Mouse (Mus musculus): ENCODE measurements at regions not wholly inside any gene's neighbourhood (a gene's known extent, or its start where the extent isn't known, plus 50 kb on each side); places are given as distances from the start of the nearest gene placed in this dataset.
"Not testable (repeated sequence)": the region's sequence is repeated elsewhere in the genome, so short reads cannot be mapped to it uniquely, and the experiment has no call there.

DNA sequence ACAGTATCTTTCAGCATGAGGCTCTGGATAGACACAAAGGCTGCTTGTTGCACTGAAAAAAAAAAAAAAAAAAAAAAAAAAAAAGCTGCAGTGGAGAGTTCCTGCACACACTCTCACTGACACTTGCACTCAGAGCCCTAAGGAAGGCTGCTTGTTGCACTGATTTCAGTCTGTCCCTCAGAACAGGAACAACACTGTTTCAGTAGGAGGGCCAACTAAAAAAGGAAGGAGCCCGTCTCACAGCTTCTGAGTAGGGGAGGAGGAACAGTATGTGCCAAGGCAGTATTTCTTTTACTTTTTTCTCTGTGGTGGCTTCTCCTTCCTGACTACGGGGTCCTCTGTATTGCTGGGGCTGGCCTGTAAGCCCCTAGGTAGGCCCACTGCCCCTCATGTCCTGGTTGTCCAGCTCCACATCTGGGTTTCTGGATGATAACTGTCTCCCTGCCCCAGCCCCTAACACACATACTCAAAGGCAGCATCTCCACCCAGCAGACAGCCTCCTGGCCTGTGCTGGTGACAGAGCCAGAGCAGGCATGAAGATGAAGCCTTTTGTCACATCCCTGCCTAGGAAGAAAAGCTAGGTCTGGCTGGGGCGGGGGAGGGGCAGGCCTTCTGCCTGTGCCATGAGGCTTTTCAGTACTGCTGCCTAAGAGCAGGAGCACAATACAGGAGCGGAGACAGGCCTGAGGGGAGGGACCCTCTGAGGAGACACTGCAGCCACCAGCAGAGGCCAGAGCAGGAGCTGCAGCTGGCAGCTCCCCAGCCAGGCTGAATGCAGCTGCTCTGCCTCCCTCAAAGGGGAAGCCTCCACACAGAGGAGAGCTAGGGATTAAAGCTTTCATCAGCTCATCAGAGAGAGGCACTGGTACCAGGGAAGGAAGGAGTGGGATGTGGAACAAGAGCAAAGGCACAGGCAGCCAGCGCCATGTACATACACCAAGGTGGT is 75.1 kb upstream of the Zcchc13 start:
- dilution Hi-C loops (cut with MboI; ENCODE audit: extremely low pct_ligation_motif_present, extremely low pct_unique_long_range_greater_than_20kb, low sequenced_read_pairs); H3K9ac ChIP-seq (ENCODE audit: insufficient read depth, low read depth); H3K36me3 ChIP-seq (replicated peaks in 1 of 2; ENCODE audit: control insufficient read depth in 1 of 2, insufficient read depth in 1 of 2, low read length in 1 of 2); H3K27ac ChIP-seq (ENCODE audit: insufficient read depth, low read depth); H3K27me3 ChIP-seq (replicated peaks); H3K4me2 ChIP-seq (ENCODE audit: insufficient read depth, low read depth, poor library complexity, severe bottlenecking); H3K9me3 ChIP-seq (replicated peaks; ENCODE audit: low read length); H3K79me2 ChIP-seq (replicated peaks; ENCODE audit: control insufficient read depth, extremely low read depth, insufficient read depth, poor library complexity, severe bottlenecking); H3K4me3 ChIP-seq (replicated peaks in 1 of 3; ENCODE audit: low read depth in 2 of 3, low read length in 2 of 3, poor library complexity in 1 of 3); in situ Hi-C loops (cut with MboI; ENCODE audit: low pct_ligation_motif_present, low pct_unique_long_range_greater_than_20kb, low sequenced_read_pairs): not testable (repeated sequence)
- peak; percentile 67 for TF ChIP-seq ZNF384 (IDR thresholded peaks at IDR 0.05; ENCODE audit: low read depth, low read length)
- peaks cover 3 to 13% of the 10 kb centered on the region in 2 experiments; a peak in 3 of 4 replicates for H3K4me1 ChIP-seq (ENCODE audit: control insufficient read depth in 1 of 2, insufficient read depth in 2 of 2)
- DNase-seq (ENCODE audit: extremely low read depth), result peak; percentile 43

DNA sequence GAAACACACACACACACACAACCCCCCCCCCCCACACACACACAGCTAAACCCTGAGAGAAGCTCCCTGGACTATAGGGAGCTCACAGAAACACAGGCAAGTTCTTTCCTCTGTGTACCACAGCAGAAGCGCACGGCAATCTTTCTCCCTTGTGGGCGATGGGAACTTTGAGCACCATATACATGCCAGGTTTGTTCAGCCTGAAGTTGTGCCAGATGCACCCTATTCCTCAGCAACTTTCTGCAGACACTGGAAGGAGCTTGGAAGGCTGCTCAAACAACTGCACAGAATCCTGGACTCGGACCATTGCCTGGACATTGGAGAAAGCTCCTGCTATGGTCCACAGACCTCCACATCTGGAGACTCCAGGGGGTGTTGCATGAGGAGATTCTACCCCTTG is 74.3 kb upstream of the Zcchc13 start:
- Histone ChIP-seq H3K9ac (ENCODE audit: insufficient read depth, low read depth) (no peak overlapping the region), H3K4me2 (ENCODE audit: insufficient read depth, low read depth, poor library complexity, severe bottlenecking) (no peak overlapping the region), H3K27me3 (replicated peaks) (no peaks in the 10 kb centered on the region), H3K4me1 (ENCODE audit: control insufficient read depth in 1 of 2, insufficient read depth in 2 of 2) (peaks cover 3 to 13% of the 10 kb centered on the region in 2 experiments; a peak in 3 of 4 replicates), H3K4me3 (replicated peaks in 1 of 3; ENCODE audit: low read depth in 2 of 3, low read length in 2 of 3, poor library complexity in 1 of 3) (no peak overlapping the region), H3K27ac (ENCODE audit: insufficient read depth, low read depth) (no peak overlapping the region), H3K9me3 (replicated peaks; ENCODE audit: low read length) (no peaks in the 10 kb centered on the region), H3K36me3 (replicated peaks in 1 of 2; ENCODE audit: control insufficient read depth in 1 of 2, insufficient read depth in 1 of 2, low read length in 1 of 2) (no peaks in the 10 kb centered on the region), H3K79me2 (replicated peaks; ENCODE audit: control insufficient read depth, extremely low read depth, insufficient read depth, poor library complexity, severe bottlenecking) (no peaks in the 10 kb centered on the region)
- in situ Hi-C loops (cut with MboI; ENCODE audit: low pct_ligation_motif_present, low pct_unique_long_range_greater_than_20kb, low sequenced_read_pairs), result no loop called here
- no peak for DNase-seq (ENCODE audit: extremely low read depth)
- no peak for TF ChIP-seq GABPA (IDR thresholded peaks at IDR 0.05; ENCODE audit: insufficient replicate concordance, low read depth, low read length)
- TF ChIP-seq NRF1 (IDR thresholded peaks at IDR 0.05; ENCODE audit: low read depth, low read length), result no peak
- TF ChIP-seq HCFC1 (IDR thresholded peaks at IDR 0.05; ENCODE audit: low read depth, low read length), result no peak
- TF ChIP-seq RCOR1 (conservative IDR thresholded peaks at IDR 0.05; ENCODE audit: low read depth, low read length), result no peak
- dilution Hi-C loops (cut with MboI; ENCODE audit: extremely low pct_ligation_motif_present, extremely low pct_unique_long_range_greater_than_20kb, low sequenced_read_pairs), result no loop called here

DNA sequence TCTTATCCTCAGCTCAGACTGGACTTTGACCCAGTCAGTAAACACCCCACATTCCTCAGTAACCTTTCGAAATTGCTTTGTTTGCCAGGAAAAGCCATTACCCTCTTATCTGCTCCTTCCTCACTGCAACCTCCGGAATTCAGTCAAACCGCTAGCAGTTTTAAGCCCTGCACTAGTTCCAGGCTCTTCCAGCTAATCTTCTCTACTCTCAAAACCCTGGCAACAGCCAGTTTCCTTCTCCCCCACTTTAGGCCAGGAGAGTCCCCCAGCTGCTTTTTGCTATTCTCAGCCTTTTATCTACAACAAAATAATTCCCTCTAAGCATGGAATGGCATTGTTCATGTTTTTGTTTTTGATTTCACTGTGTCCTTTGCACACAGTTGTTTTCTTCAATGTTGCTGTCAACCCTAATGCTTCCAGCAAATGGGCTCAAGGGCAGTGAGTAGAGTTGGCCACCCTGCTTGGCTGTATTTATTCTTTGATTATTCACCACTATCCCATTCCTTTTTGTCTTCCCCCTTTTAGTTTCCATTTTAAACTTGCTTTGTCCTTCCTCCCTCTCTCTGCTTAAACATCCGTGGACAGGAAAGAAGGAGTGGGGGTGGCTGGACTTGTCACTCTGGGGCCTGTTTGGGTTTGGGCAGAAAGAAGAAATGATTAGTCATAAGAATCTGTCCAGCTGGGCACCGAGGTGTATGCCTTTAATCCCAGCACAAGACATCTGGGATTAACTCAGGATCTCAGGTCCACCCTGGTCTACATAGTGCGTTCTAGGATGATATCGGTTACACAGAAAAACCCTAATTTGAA is 73.5 kb upstream of the Zcchc13 start:
- no peak for DNase-seq (ENCODE audit: extremely low read depth)
- Histone ChIP-seq H3K79me2 (replicated peaks; ENCODE audit: control insufficient read depth, extremely low read depth, insufficient read depth, poor library complexity, severe bottlenecking) (no peaks in the 10 kb centered on the region), H3K27me3 (replicated peaks) (no peaks in the 10 kb centered on the region), H3K4me2 (ENCODE audit: insufficient read depth, low read depth, poor library complexity, severe bottlenecking) (no peak overlapping the region), H3K27ac (ENCODE audit: insufficient read depth, low read depth) (no peak overlapping the region), H3K4me1 (ENCODE audit: control insufficient read depth in 1 of 2, insufficient read depth in 2 of 2) (peaks cover 3 to 9% of the 10 kb centered on the region in 2 experiments; a peak in 3 of 4 replicates), H3K36me3 (replicated peaks in 1 of 2; ENCODE audit: control insufficient read depth in 1 of 2, insufficient read depth in 1 of 2, low read length in 1 of 2) (no peaks in the 10 kb centered on the region), H3K4me3 (replicated peaks in 1 of 3; ENCODE audit: low read depth in 2 of 3, low read length in 2 of 3, poor library complexity in 1 of 3) (no peak overlapping the region), H3K9me3 (replicated peaks; ENCODE audit: low read length) (no peaks in the 10 kb centered on the region), H3K9ac (ENCODE audit: insufficient read depth, low read depth) (no peak overlapping the region)
- in situ Hi-C loops (cut with MboI; ENCODE audit: low pct_ligation_motif_present, low pct_unique_long_range_greater_than_20kb, low sequenced_read_pairs) (no loop called here), dilution Hi-C loops (cut with MboI; ENCODE audit: extremely low pct_ligation_motif_present, extremely low pct_unique_long_range_greater_than_20kb, low sequenced_read_pairs) (no loop called here)
- TF ChIP-seq USF2 (conservative IDR thresholded peaks at IDR 0.05; ENCODE audit: low read depth, low read length) (no peak), JUN (IDR thresholded peaks at IDR 0.05; ENCODE audit: insufficient read depth, low read depth, low read length) (no peak), POLR2AphosphoS2 (IDR thresholded peaks at IDR 0.05; ENCODE audit: low read depth, low read length) (no peak), IRF4 (IDR thresholded peaks at IDR 0.05; ENCODE audit: low read depth, low read length) (no peak), E2F4 (IDR thresholded peaks at IDR 0.05; ENCODE audit: insufficient replicate concordance, low read depth, low read length) (no peak), CHD1 (IDR thresholded peaks at IDR 0.05; ENCODE audit: low read depth, low read length) (no peak), PAX5 (IDR thresholded peaks at IDR 0.05; ENCODE audit: low read length) (no peak), RCOR1 (conservative IDR thresholded peaks at IDR 0.05; ENCODE audit: low read depth, low read length) (no peak), SMC3 (IDR thresholded peaks at IDR 0.05; ENCODE audit: low read depth, low read length) (no peak), CTCF (conservative IDR thresholded peaks at IDR 0.05 in 1 of 2, IDR thresholded peaks at IDR 0.05 in 1 of 2; ENCODE audit: low read depth in 2 of 2, low read length in 2 of 2) (no peak), CHD2 (IDR thresholded peaks at IDR 0.05; ENCODE audit: low read length) (no peak), SIN3A (IDR thresholded peaks at IDR 0.05; ENCODE audit: low read length) (no peak), NRF1 (IDR thresholded peaks at IDR 0.05; ENCODE audit: low read depth, low read length) (no peak), GABPA (IDR thresholded peaks at IDR 0.05; ENCODE audit: insufficient replicate concordance, low read depth, low read length) (no peak), MAX (IDR thresholded peaks at IDR 0.05; ENCODE audit: low read length) (no peak), JUND (conservative IDR thresholded peaks at IDR 0.05; ENCODE audit: low read depth, low read length) (no peak), MYC (IDR thresholded peaks at IDR 0.05; ENCODE audit: low read depth, low read length) (no peak), TBP (conservative IDR thresholded peaks at IDR 0.05; ENCODE audit: low read depth, low read length) (no peak), ELF1 (IDR thresholded peaks at IDR 0.05; ENCODE audit: low read depth, low read length) (no peak)
